Mouse (Mus musculus): ENCODE results near the gene Plbd1. TPM values are rescaled to one million over a fixed set of nuclear protein-coding genes. Genes with fewer than 3 reads are reported as not detected.

Plbd1 gene
- polyA plus RNA-seq, 1 experiment from 2014 or later = 1.8 TPM

DNA sequence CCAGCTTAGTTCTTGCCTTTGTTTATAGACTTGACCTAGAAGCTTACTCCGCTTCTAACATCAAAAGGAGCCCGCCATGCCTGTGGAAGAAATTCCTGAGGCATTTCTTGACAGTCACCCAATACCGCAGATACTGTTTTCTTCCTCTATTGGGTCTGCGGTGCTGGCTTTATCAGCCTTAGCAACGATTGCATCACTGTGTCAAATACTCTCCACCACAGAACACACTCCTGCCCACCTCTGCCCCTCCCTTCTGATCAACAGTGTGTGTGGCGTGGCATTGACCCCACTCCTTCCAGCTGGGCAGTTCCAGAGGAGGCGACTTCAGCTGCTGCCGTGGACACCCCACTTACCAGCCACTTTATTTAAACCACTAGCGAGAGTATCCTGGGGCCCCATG lies 16.0 kb downstream of the Plbd1 start:
- 0 out of 2 replicates have a peak, but pooled peaks have one; percentile 57 for ATAC-seq (ENCODE audit: low FRiP score)
- H3K27ac ChIP-seq = no peak overlapping the region
- H3K4me3 ChIP-seq = no peak overlapping the region
- no peaks in the 10 kb centered on the region for H3K36me3 ChIP-seq
- H3K4me1 ChIP-seq (replicated peaks) = peaks cover 8% of the 10 kb centered on the region; the same call in 1 of the 2 replicates
- H3K9me3 ChIP-seq = no peaks in the 10 kb centered on the region
- 55% methylated on average over 9 of the region's 9 CpGs for WGBS
- H3K27me3 ChIP-seq = no peaks in the 10 kb centered on the region
- no peak overlapping the region for H3K9ac ChIP-seq
- 0 out of 2 replicates have a peak overlapping the region, but pooled peaks have one; percentile 11 for H3K4me2 ChIP-seq

DNA sequence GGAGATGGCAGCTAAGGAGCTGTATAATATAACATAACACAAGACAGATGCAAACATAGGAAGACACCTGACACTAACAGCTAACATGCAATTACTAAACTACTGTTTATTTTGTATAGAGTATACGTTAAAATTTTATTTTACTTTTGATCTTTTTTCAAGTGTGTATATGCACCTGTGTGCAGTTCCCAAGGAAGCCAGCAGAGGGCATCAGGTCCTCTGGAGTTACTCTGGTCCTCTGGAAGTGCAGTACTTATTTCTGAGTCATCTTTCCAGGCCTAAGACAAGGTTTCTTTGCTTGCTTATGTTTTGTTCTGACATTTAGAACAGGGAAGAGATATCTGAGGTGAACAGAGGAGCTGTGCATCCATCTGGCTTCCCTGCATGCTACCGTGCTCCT lies 17.6 kb downstream of the Plbd1 start:
- Histone ChIP-seq H3K4me1 (replicated peaks) (peaks cover 8% of the 10 kb centered on the region; the same call in 1 of the 2 replicates), H3K4me3 (no peak overlapping the region), H3K9ac (no peak overlapping the region), H3K27ac (no peak overlapping the region), H3K4me2 (no peak overlapping the region), H3K9me3 (no peaks in the 10 kb centered on the region), H3K36me3 (no peaks in the 10 kb centered on the region), H3K27me3 (no peaks in the 10 kb centered on the region)
- ATAC-seq (ENCODE audit: low FRiP score) = no peak
- 99% methylated on average over 2 of the region's 2 CpGs for WGBS

DNA sequence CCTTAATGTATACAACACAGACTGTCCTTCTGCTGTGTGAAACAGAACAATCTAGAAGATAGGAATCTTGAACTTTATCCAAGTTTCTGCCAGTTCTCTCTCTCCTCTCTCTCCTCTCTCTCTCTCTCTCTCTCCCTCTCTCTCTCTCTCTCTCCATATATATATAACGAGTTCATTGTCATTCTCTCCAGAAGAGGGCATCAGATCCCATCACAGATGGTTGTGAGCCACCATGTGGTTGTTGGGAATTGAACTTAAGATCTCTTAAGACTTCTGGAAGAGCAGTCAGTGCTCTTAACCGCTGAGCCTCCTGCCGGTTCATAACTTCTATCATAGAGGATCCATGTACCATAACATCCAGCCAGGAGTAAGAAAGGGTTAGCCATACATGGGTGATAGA lies 26.7 kb downstream of the Plbd1 start:
- WGBS = 78% methylated on average over 3 of the region's 3 CpGs
- H3K27me3 ChIP-seq = no peaks in the 10 kb centered on the region
- ATAC-seq (ENCODE audit: low FRiP score) = no peak

DNA sequence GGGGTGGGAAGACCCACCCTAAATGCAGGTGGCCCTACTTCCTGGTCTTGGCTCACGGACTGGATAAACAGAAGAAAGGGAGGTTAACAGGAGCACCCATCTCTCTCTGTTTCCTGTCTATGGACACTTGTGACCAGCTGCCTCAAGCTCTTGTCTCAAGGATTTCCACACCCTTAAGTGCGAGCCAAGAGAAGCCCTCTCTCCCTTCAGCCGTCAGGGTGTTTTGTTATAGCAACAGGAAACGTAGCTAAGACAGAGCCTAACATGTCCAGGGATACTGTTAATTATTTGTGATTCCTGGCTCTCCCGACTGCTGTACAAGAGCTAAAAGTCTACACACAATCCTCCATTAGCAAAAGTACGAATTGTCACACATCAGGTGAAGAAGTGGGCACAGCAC lies 28.0 kb downstream of the Plbd1 start:
- Histone ChIP-seq H3K9me3 (no peaks in the 10 kb centered on the region), H3K36me3 (no peaks in the 10 kb centered on the region), H3K27me3 (no peaks in the 10 kb centered on the region), H3K27ac (no peak overlapping the region), H3K4me3 (no peak overlapping the region), H3K4me2 (no peak overlapping the region), H3K4me1 (replicated peaks) (no peaks in the 10 kb centered on the region), H3K9ac (no peak overlapping the region)
- WGBS = 83% methylated on average over 6 of the region's 6 CpGs
- ATAC-seq (ENCODE audit: low FRiP score) = no peak

More for the DNA sequence above, 26.7 kb downstream of the Plbd1 start:
- Histone ChIP-seq H3K4me2 (no peak overlapping the region), H3K4me1 (replicated peaks) (no peaks in the 10 kb centered on the region), H3K36me3 (no peaks in the 10 kb centered on the region), H3K9me3 (no peaks in the 10 kb centered on the region), H3K27ac (no peak overlapping the region), H3K4me3 (no peak overlapping the region), H3K9ac (no peak overlapping the region)

DNA sequence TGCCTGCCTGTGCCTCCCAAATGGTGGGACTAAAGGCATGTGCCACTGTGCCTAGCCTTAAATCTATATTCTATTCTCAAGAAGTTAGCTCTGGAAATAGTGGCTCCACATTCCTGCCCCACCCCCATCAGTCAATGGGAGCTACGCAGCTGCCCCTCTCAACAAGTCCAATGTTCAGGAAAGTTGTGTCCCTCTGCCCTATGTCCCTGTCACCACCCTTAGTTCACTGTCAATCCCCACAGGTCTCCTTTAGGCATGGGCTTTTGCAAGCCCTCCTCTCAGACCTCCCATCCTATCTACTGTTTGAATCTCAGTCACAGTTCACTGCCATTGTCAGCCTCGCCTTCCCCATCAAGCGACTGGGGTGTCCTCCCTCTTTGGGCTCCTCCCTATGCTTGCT lies 28.6 kb downstream of the Plbd1 start:
- Histone ChIP-seq H3K4me3 (no peak overlapping the region), H3K27ac (no peak overlapping the region), H3K4me2 (no peak overlapping the region), H3K36me3 (no peaks in the 10 kb centered on the region), H3K9ac (no peak overlapping the region), H3K4me1 (replicated peaks) (no peaks in the 10 kb centered on the region), H3K27me3 (no peaks in the 10 kb centered on the region), H3K9me3 (no peaks in the 10 kb centered on the region)
- 82% methylated on average over 3 of the region's 3 CpGs for WGBS
- ATAC-seq (ENCODE audit: low FRiP score) = no peak

DNA sequence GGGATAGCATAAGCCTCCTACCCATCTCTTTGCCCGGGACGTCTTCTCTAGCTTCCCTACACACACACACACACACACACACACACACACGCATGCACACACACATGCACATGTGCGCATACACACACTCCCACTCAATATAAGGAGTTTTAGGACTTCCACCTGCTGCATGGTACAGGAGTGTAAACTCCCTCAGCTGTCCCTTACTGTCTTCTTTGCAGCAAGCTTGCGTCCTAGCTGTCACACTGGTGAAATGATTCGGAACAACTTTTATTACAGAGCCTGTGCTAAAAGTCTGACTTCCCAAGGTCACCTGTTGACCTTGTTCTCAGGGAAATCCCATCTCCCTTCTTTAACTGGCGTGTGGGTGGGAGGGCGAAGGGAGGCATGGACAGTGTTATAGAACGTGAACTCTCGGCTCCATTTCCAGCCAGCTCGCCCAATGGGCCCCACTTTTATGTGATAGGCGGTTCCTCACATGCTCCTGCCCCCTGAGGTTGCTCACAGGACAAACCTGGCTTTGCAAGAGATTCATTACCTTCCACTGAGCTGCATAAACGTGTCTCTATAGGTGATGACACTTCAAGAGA lies 29.7 kb downstream of the Plbd1 start:
- Histone ChIP-seq H3K4me2 (no peak overlapping the region), H3K4me1 (replicated peaks) (no peaks in the 10 kb centered on the region), H3K27ac (no peak overlapping the region), H3K27me3 (no peaks in the 10 kb centered on the region), H3K9ac (no peak overlapping the region), H3K4me3 (no peak overlapping the region), H3K36me3 (no peaks in the 10 kb centered on the region), H3K9me3 (no peaks in the 10 kb centered on the region)
- no peak for ATAC-seq (ENCODE audit: low FRiP score)
- 88% methylated on average over 13 of the region's 13 CpGs for WGBS

DNA sequence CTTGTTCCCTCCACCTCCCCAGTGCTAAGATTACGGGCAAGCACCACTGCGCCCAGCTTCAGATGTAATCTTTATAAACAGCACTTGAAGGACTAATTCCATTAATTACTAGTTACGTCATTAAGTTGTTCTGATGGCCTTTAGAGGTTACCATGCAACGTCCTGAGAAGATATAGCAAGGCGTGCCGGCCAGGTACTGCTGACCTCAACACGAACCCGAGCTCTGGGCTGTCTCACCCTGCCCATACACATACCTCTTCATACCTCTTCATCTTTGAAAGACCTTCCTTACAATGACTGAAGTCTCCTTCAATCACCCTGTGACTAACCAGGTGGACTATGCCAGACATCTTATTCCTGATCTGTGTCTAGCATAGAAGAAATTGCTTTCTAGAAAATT lies 30.2 kb downstream of the Plbd1 start:
- Histone ChIP-seq H3K4me1 (replicated peaks) (no peaks in the 10 kb centered on the region), H3K4me3 (no peak overlapping the region), H3K27ac (no peak overlapping the region), H3K4me2 (no peak overlapping the region), H3K9me3 (no peaks in the 10 kb centered on the region), H3K36me3 (no peaks in the 10 kb centered on the region), H3K9ac (no peak overlapping the region), H3K27me3 (no peaks in the 10 kb centered on the region)
- no peak for ATAC-seq (ENCODE audit: low FRiP score)
- WGBS = 94% methylated on average over 8 of the region's 8 CpGs

DNA sequence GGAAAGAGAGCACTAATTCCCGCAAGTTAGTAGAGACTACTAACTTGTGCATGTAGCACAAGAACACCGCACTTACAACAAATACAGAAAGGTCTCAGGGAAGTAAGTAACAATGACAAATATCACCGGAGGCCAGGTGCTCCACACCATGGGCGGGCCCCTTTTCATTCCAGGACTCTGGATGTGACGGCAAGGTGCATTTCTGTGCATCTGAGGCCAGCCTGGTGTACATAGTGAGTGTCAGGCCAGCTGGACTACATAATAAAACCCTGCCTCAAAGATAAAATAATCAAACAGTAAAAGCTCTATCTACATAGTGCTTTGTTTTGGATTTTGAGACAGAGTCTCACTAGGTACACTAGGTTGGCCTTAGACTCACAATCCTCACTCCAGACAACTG lies 32.1 kb downstream of the Plbd1 start:
- Histone ChIP-seq H3K4me3 (no peak overlapping the region), H3K4me1 (replicated peaks) (no peaks in the 10 kb centered on the region), H3K4me2 (no peak overlapping the region), H3K27me3 (no peaks in the 10 kb centered on the region), H3K36me3 (no peaks in the 10 kb centered on the region), H3K9me3 (no peaks in the 10 kb centered on the region), H3K27ac (no peak overlapping the region), H3K9ac (no peak overlapping the region)
- WGBS = 94% methylated on average over 5 of the region's 5 CpGs
- no peak for ATAC-seq (ENCODE audit: low FRiP score)

DNA sequence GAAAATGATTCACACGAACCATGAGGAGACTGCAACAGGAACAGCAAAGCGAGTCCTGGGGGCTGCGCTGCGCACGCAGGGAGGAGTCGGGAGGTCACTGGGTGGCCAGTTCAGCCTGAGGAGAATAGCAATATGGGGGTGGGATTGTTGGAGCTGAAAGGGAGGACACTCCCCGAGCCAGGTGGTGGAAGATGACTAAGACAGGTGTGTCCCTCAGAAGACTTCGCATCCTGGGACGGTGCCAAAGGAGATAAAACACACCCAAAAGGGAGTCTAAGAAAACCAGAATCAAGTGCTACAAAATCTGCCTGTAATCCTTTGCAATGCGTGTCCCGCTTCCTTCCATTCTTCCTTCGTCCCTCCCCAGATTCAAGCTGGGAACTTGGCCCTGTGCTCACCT lies 36.3 kb downstream of the Plbd1 start:
- WGBS = 91% methylated on average over 12 of the region's 12 CpGs
- Histone ChIP-seq H3K4me2 (no peak overlapping the region), H3K9me3 (no peaks in the 10 kb centered on the region), H3K36me3 (no peaks in the 10 kb centered on the region), H3K9ac (no peak overlapping the region), H3K27ac (no peak overlapping the region), H3K4me3 (no peak overlapping the region), H3K4me1 (replicated peaks) (no peaks in the 10 kb centered on the region), H3K27me3 (no peaks in the 10 kb centered on the region)
- no peak for ATAC-seq (ENCODE audit: low FRiP score)

DNA sequence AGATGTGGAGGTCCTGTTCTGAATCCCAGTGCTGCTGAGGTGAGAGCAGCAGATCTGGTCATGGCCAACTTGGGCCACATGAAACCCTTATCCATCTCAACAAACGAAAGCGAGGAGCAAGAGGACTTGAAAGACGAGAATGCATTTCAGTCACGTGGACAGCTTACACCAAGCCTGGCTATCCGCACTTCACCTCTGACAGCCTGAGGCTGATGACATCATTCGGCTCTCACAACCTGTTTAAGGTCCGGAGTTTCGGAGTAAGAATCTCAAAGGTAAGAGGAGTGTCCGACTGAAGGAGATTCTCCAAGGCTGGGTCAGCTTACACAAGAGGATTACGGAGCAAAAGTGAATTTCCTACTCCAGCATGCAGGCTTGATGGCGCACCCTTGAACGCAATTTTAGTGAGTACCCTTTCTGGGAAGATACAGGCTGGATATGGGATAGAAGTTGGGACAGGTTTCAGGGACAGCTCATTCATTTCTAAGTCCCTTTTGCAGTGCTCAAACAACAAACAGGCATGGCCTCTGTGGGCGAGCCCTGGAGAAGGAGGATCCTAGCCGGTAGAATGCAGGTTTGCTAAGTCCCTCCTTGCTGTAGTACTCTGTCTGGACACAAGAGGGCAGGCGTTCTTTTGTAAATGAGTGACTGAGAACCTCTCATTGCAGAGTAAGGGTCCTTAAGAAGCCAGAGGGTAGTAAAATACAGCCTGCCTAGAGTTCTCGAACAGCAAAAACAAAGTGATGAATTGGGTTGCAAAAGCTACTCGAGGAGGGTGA lies 41.2 kb downstream of the Plbd1 start:
- no peak overlapping the region for H3K4me3 ChIP-seq
- H3K27me3 ChIP-seq = no peaks in the 10 kb centered on the region
- no peaks in the 10 kb centered on the region for H3K4me1 ChIP-seq (replicated peaks)
- no peaks in the 10 kb centered on the region for H3K9me3 ChIP-seq
- no peak for ATAC-seq (ENCODE audit: low FRiP score)
- no peaks in the 10 kb centered on the region for H3K36me3 ChIP-seq
- no peak overlapping the region for H3K9ac ChIP-seq
- H3K4me2 ChIP-seq = peak overlapping the region; percentile 2; the same call in 1 of the 2 replicates
- H3K27ac ChIP-seq = no peak overlapping the region
- WGBS = 55% methylated on average over 17 of the region's 17 CpGs

DNA sequence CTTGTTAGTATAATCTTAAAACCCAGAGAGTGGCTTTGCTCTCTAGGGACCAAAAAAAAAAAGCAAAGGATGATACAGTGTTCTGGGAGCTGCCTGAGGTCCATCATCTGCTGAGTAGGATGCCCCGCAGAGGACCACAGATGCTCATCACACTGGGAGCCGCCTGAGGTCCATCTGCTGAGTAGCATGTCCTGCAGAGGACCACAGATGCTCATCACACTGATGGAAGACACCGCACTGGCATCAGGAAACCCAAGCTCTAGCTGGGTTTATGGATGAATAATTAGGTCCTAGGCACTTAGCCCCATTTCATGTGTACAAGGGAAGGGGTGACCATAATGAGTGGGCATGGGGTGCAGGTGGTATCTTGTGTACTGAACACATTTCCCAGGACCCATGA lies 47.6 kb downstream of the Plbd1 start:
- Histone ChIP-seq H3K27me3 (no peaks in the 10 kb centered on the region), H3K27ac (no peak overlapping the region), H3K4me2 (no peak overlapping the region), H3K9ac (no peak overlapping the region), H3K9me3 (no peaks in the 10 kb centered on the region), H3K36me3 (peaks cover 34% of the 10 kb centered on the region), H3K4me3 (no peak overlapping the region), H3K4me1 (replicated peaks) (no peaks in the 10 kb centered on the region)
- no peak for ATAC-seq (ENCODE audit: low FRiP score)
- WGBS = 74% methylated on average over 3 of the region's 3 CpGs

DNA sequence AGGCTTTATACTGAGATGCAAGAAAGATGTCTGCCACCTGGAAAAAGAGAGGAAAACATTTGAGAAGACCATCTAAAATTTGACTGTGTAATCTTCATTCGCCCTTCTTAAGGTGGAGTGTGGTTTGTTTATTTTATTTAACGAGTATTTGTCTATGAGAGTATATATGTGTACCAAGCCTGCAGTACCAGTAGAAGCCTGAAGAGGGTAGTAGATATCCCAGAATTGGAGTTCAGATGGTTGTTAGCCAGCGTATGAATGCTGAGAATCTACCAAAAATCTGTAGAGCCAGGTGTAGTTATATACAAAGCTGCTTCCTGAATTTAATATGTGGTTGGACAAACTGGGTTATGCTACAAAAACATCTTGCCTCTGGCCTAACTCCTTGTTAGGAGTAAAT lies 49.4 kb downstream of the Plbd1 start:
- Histone ChIP-seq H3K4me1 (replicated peaks) (no peaks in the 10 kb centered on the region), H3K4me3 (no peak overlapping the region), H3K9ac (no peak overlapping the region), H3K36me3 (peaks cover 50% of the 10 kb centered on the region), H3K27ac (no peak overlapping the region), H3K27me3 (no peaks in the 10 kb centered on the region), H3K4me2 (no peak overlapping the region), H3K9me3 (no peaks in the 10 kb centered on the region)
- 98% methylated on average over 3 of the region's 3 CpGs for WGBS
- no peak for ATAC-seq (ENCODE audit: low FRiP score)

Measured in hindbrain, embryonic 13.5 days (tissue).